ENCODE assay signal across 8 mouse cellular contexts in genomic region chr8:105253766-105254151, GRCm38 (mm10). TPM values are rescaled to one million over a fixed set of nuclear protein-coding genes. Genes with fewer than 3 reads are reported as not detected.
DNase-seq lines count a peak whose midpoint lies in the region; ATAC-seq lines count a peak whose summit lies in the region.

No protein-coding gene starts in this region.

- no peak overlapping the region for H3K27ac ChIP-seq in liver, embryonic 11.5 days (ENCODE audit: low read depth, low read length)
- no peak overlapping the region for H3K27ac ChIP-seq in embryonic facial prominence, embryonic 14.5 days (replicated peaks; ENCODE audit: low read depth, low read length)
- H3K27ac ChIP-seq in neural tube, embryonic 12.5 days: no peak overlapping the region

- H3K36me3 ChIP-seq in liver, embryonic 11.5 days (ENCODE audit: control insufficient read depth, insufficient read depth, low read length): peaks cover 19% of the 10 kb centered on the region
- H3K36me3 ChIP-seq in embryonic facial prominence, embryonic 14.5 days (ENCODE audit: control insufficient read depth, insufficient read depth, low read length): peaks cover 46% of the 10 kb centered on the region
- peaks cover 36% of the 10 kb centered on the region for H3K36me3 ChIP-seq in neural tube, embryonic 12.5 days

- H3K27me3 ChIP-seq in liver, embryonic 11.5 days (replicated peaks; ENCODE audit: control insufficient read depth, insufficient read depth, low read length): peaks cover 11% of the 10 kb centered on the region
- peaks cover 23% of the 10 kb centered on the region for H3K27me3 ChIP-seq in embryonic facial prominence, embryonic 14.5 days (replicated peaks; ENCODE audit: control insufficient read depth, insufficient read depth, low read length)
- H3K27me3 ChIP-seq in neural tube, embryonic 12.5 days (replicated peaks): peaks cover 39% of the 10 kb centered on the region

- H3K4me3 ChIP-seq in liver, embryonic 11.5 days (ENCODE audit: low read depth, low read length): peak overlapping the region; percentile 66
- peak overlapping the region; percentile 64 for H3K4me3 ChIP-seq in embryonic facial prominence, embryonic 14.5 days (ENCODE audit: low read depth, low read length)
- H3K4me3 ChIP-seq in neural tube, embryonic 12.5 days: peak overlapping the region; percentile 56; the same call in 1 of the 2 replicates

- H3K4me2 ChIP-seq in liver, embryonic 11.5 days: peak overlapping the region; percentile 99
- H3K4me2 ChIP-seq in embryonic facial prominence, embryonic 14.5 days (ENCODE audit: low read depth, low read length): peak overlapping the region; percentile 92
- H3K4me2 ChIP-seq in neural tube, embryonic 12.5 days (replicated peaks): peak overlapping the region; percentile 99

- peaks cover 17% of the 10 kb centered on the region for H3K4me1 ChIP-seq in liver, embryonic 11.5 days (replicated peaks; ENCODE audit: control insufficient read depth, insufficient read depth, low read length)
- H3K4me1 ChIP-seq in embryonic facial prominence, embryonic 14.5 days (ENCODE audit: control insufficient read depth, insufficient read depth, low read length): peaks cover 10% of the 10 kb centered on the region; the same call in 1 of the 2 replicates
- peaks cover 13% of the 10 kb centered on the region for H3K4me1 ChIP-seq in neural tube, embryonic 12.5 days

- no peak for DNase-seq in liver, embryonic 11.5 days (ENCODE audit: low spot score)
- DNase-seq in liver: no peak
- DNase-seq in embryonic facial prominence, embryonic 14.5 days (ENCODE audit: low spot score): no peak
- DNase-seq in urinary bladder, adult 18-20 months (ENCODE audit: low spot score in 2 of 2): no peak
- DNase-seq in ovary, adult 18-20 months (ENCODE audit: low spot score): no peak
- no peak for DNase-seq in kidney, postnatal 36 days

- H3K9ac ChIP-seq in liver, embryonic 11.5 days (ENCODE audit: low read depth, low read length): no peak overlapping the region; the same call in 1 of the 2 replicates
- peak overlapping the region; percentile 53 for H3K9ac ChIP-seq in embryonic facial prominence, embryonic 14.5 days (ENCODE audit: low read depth, low read length)
- no peak overlapping the region for H3K9ac ChIP-seq in neural tube, embryonic 12.5 days

- ATAC-seq in liver, embryonic 11.5 days (replicated peaks; ENCODE audit: low FRiP score): no peak
- no peak for ATAC-seq in embryonic facial prominence, embryonic 14.5 days (ENCODE audit: low read depth)
- ATAC-seq in inflammation-experienced regulatory T-cells, adult 6 months: peak; percentile 4
- peak; percentile 55 for ATAC-seq in neural tube, embryonic 12.5 days (ENCODE audit: low FRiP score, low read depth)

- no peaks in the 10 kb centered on the region for H3K9me3 ChIP-seq in liver, embryonic 11.5 days (ENCODE audit: control insufficient read depth, low read length)
- H3K9me3 ChIP-seq in embryonic facial prominence, embryonic 14.5 days (ENCODE audit: control insufficient read depth, low read length): no peaks in the 10 kb centered on the region
- H3K9me3 ChIP-seq in neural tube, embryonic 12.5 days: no peaks in the 10 kb centered on the region

- WGBS in liver, embryonic 11.5 days: 51% methylated on average over 20 of the region's 20 CpGs
- WGBS in embryonic facial prominence, embryonic 14.5 days: 39% methylated on average over 20 of the region's 20 CpGs
- 34% methylated on average over 20 of the region's 20 CpGs for WGBS in neural tube, embryonic 12.5 days

RNA-seq across cellular contexts. Expression of gene B3gnt9, which starts 1.2 kb away (rescaled TPM):
- polyA plus RNA-seq in liver, embryonic 11.5 days (2014; fragmentation: Nextera tagmentation; extraction: Ambion mirVana): 4.2 and 4.4 TPM in 2 replicates
- polyA plus RNA-seq in embryonic facial prominence, embryonic 14.5 days (2014; fragmentation: Nextera tagmentation; extraction: Ambion mirVana): 37.0 and 42.8 TPM in 2 replicates
- polyA plus RNA-seq in inflammation-experienced regulatory T-cells, adult 6 months (2017; shearing (Covaris generic)): under 1 TPM; 0.51 to 0.97 (median 0.87) TPM
- polyA plus RNA-seq in neural tube, embryonic 12.5 days (2016; fragmentation: Nextera tagmentation; extraction: Ambion mirVana): 6.5 TPM in 2 replicates

RNA-seq across cellular contexts. Expression of gene Tradd, which starts 10.7 kb away (rescaled TPM):
- polyA plus RNA-seq in liver, embryonic 11.5 days (2014; fragmentation: Nextera tagmentation; extraction: Ambion mirVana): 23.1 and 23.2 TPM in 2 replicates
- polyA plus RNA-seq in embryonic facial prominence, embryonic 14.5 days (2014; fragmentation: Nextera tagmentation; extraction: Ambion mirVana): 21.1 and 23.3 TPM in 2 replicates
- 10 to 100 TPM; 54.1 to 78.8 (median 58.2) TPM for polyA plus RNA-seq in inflammation-experienced regulatory T-cells, adult 6 months (2017; shearing (Covaris generic))
- 18.7 and 21.2 TPM in 2 replicates for polyA plus RNA-seq in neural tube, embryonic 12.5 days (2016; fragmentation: Nextera tagmentation; extraction: Ambion mirVana)

RNA-seq across cellular contexts. Expression of gene Fbxl8, which starts 10.7 kb away (rescaled TPM):
- polyA plus RNA-seq in liver, embryonic 11.5 days (2014; fragmentation: Nextera tagmentation; extraction: Ambion mirVana): 2.0 and 2.4 TPM in 2 replicates
- polyA plus RNA-seq in embryonic facial prominence, embryonic 14.5 days (2014; fragmentation: Nextera tagmentation; extraction: Ambion mirVana): 2.9 and 3.2 TPM in 2 replicates
- 10 to 100 TPM; 18.5 to 24.7 (median 18.5) TPM for polyA plus RNA-seq in inflammation-experienced regulatory T-cells, adult 6 months (2017; shearing (Covaris generic))
- polyA plus RNA-seq in neural tube, embryonic 12.5 days (2016; fragmentation: Nextera tagmentation; extraction: Ambion mirVana): 0.90 and 1.0 TPM in 2 replicates

RNA-seq across cellular contexts. Expression of gene Hsf4, which starts 15.8 kb away (rescaled TPM):
- polyA plus RNA-seq in liver, embryonic 11.5 days (2014; fragmentation: Nextera tagmentation; extraction: Ambion mirVana): 0.19 TPM in 1 of 2 replicates, not detected in the other
- polyA plus RNA-seq in embryonic facial prominence, embryonic 14.5 days (2014; fragmentation: Nextera tagmentation; extraction: Ambion mirVana): 0.38 and 0.49 TPM in 2 replicates
- polyA plus RNA-seq in inflammation-experienced regulatory T-cells, adult 6 months (2017; shearing (Covaris generic)): under 1 TPM in 1 of 3 experiments, not detected in 2; 0.34 TPM
- 0.19 and 0.20 TPM in 2 replicates for polyA plus RNA-seq in neural tube, embryonic 12.5 days (2016; fragmentation: Nextera tagmentation; extraction: Ambion mirVana)

RNA-seq across cellular contexts. Expression of gene Nol3, which starts 22.2 kb away (rescaled TPM):
- 0.14 and 0.51 TPM in 2 replicates for polyA plus RNA-seq in liver, embryonic 11.5 days (2014; fragmentation: Nextera tagmentation; extraction: Ambion mirVana)
- polyA plus RNA-seq in embryonic facial prominence, embryonic 14.5 days (2014; fragmentation: Nextera tagmentation; extraction: Ambion mirVana): 5.3 and 5.4 TPM in 2 replicates
- under 1 TPM in 1 of 3 experiments, not detected in 2; 0.26 TPM for polyA plus RNA-seq in inflammation-experienced regulatory T-cells, adult 6 months (2017; shearing (Covaris generic))
- polyA plus RNA-seq in neural tube, embryonic 12.5 days (2016; fragmentation: Nextera tagmentation; extraction: Ambion mirVana): 3.5 and 4.3 TPM in 2 replicates

Comparison
In these comparisons a context has a peak if more than half of its experiments do, and no peak if none do; other contexts are left out.
1. ATAC-seq: peak in inflammation-experienced regulatory T-cells, adult 6 months (single experiment) and neural tube, embryonic 12.5 days (single experiment); none in liver, embryonic 11.5 days (single experiment) and embryonic facial prominence, embryonic 14.5 days (single experiment).
2. Peak in every context shown above with its lines, with median percentiles within 50 percentile points of each other: H3K4me2 ChIP-seq and H3K4me3 ChIP-seq.